Mouse (Mus musculus): ENCODE measurements at regions not wholly inside any gene's neighbourhood (a gene's known extent, or its start where the extent isn't known, plus 50 kb on each side); places are given as distances from the start of the nearest gene placed in this dataset.

- TF ChIP-seq CTCF (IDR thresholded peaks at IDR 0.05; ENCODE audit: insufficient read depth, low read depth, low read length) (no peak), POLR2A (IDR thresholded peaks at IDR 0.05; ENCODE audit: insufficient read depth, low read depth, low read length) (no peak)
These were observed 192.0 kb upstream of the Gm5148 start for GRCm38 (mm10) chr3:37916281-37916680.
